Mouse (Mus musculus) heart, embryonic 11.5 days (tissue): ENCODE data around the gene Brd2. TPM values are rescaled to one million over a fixed set of nuclear protein-coding genes. Genes with fewer than 3 reads are reported as not detected.
"Not testable (repeated sequence)": the region's sequence is repeated elsewhere in the genome, so short reads cannot be mapped to it uniquely, and the experiment has no call there.

Experiments
- ATAC-seq: fragments of 200-750 bp; cut with Nextera tagmentation; replicated peaks from 2 replicates; pipeline ENCODE4 v1.8.0; 2017; ENCODE audit warnings: moderate library complexity; ENCODE audit not compliant: insufficient number of reproducible peaks, low FRiP score, low TSS enrichment
- H3K27ac ChIP-seq: fragments of 300-500 bp; sonication (generic); 2 replicates; pipeline ENCODE4 v1.5.1; 2014; ENCODE audit warnings: mild to moderate bottlenecking, low read depth, low read length
- H3K27me3 ChIP-seq: fragments of 300-500 bp; sonication (generic); 2 replicates; pipeline ENCODE4 v1.6.1; 2014; ENCODE audit warnings: mild to moderate bottlenecking, low read length, mixed read lengths; ENCODE audit not compliant: control insufficient read depth, insufficient read depth
- H3K36me3 ChIP-seq: fragments of 300-500 bp; sonication (generic); 2 replicates; pipeline ENCODE4 v1.6.1; 2014; ENCODE audit warnings: mild to moderate bottlenecking, low read length, moderate library complexity, mixed read lengths; ENCODE audit not compliant: control insufficient read depth, insufficient read depth
- H3K4me1 ChIP-seq: fragments of 300-500 bp; sonication (generic); 2 replicates; pipeline ENCODE4 v1.6.1; 2014; ENCODE audit warnings: low read length; ENCODE audit not compliant: control insufficient read depth, insufficient read depth
- H3K4me2 ChIP-seq: fragments of 300-500 bp; sonication (generic); 2 replicates; pipeline ENCODE4 v1.6.1; 2014; ENCODE audit warnings: mild to moderate bottlenecking, moderate library complexity
- H3K4me3 ChIP-seq: fragments of 300-500 bp; sonication (generic); 2 replicates; pipeline ENCODE4 v1.5.1; 2014; ENCODE audit warnings: low read depth, low read length
- H3K9ac ChIP-seq: fragments of 300-500 bp; sonication (generic); 2 replicates; pipeline ENCODE4 v1.6.1; 2014; ENCODE audit warnings: mild to moderate bottlenecking, low read depth, low read length, moderate library complexity
- H3K9me3 ChIP-seq: fragments of 300-500 bp; sonication (generic); replicated peaks from 2 replicates; pipeline ENCODE4 v1.6.1; 2016; ENCODE audit warnings: low read length; ENCODE audit not compliant: control insufficient read depth
- WGBS: fragments of 180-500 bp; shearing (Covaris S2); extraction: QIAGEN DNeasy Blood & Tissue Kit; methylation state at CpG from one replicate; pipeline ENCODE4 v1.1.7; 2014; ENCODE audit not compliant: insufficient replicate concordance; 5-methylcytosine and 5-hydroxymethylcytosine counted together
- polyA plus RNA-seq: library from polyadenylated mRNA; unstranded; fragments of >200 nt; fragmentation: Nextera tagmentation; extraction: Ambion mirVana; gene quantifications from 2 replicates; pipeline ENCODE4 v1.2.1, GENCODE M21; 2014

Gene Brd2
- polyA plus RNA-seq, 1 experiment from 2014 or later, result 105 TPM

GRCm38 (mm10) chr17:34144960-34145371 lies 22.5 kb upstream of the Brd2 start:
- 63% methylated on average over 3 of the region's 3 CpGs for WGBS

GRCm38 (mm10) chr17:34144221-34144620 lies 21.8 kb upstream of the Brd2 start:
- not testable (repeated sequence) for H3K9ac ChIP-seq, ATAC-seq, H3K4me2 ChIP-seq, H3K4me3 ChIP-seq, H3K4me1 ChIP-seq, H3K27ac ChIP-seq, H3K36me3 ChIP-seq, H3K9me3 ChIP-seq
- peaks cover 31% of the 10 kb centered on the region for H3K27me3 ChIP-seq
- WGBS, result 77% methylated on average over 4 of the region's 4 CpGs

More at GRCm38 (mm10) chr17:34144960-34145371, 22.5 kb upstream of the Brd2 start:
- H3K9me3 ChIP-seq, result no peaks in the 10 kb centered on the region
- H3K36me3 ChIP-seq, result no peaks in the 10 kb centered on the region
- H3K4me3 ChIP-seq, result no peak overlapping the region
- no peak overlapping the region for H3K4me2 ChIP-seq
- H3K9ac ChIP-seq, result no peak overlapping the region
- H3K27ac ChIP-seq, result no peak overlapping the region
- peaks cover 3% of the 10 kb centered on the region for H3K4me1 ChIP-seq
- ATAC-seq, result no peak
- H3K27me3 ChIP-seq, result peaks cover 24% of the 10 kb centered on the region

GRCm38 (mm10) chr17:34143461-34143860 lies 21.0 kb upstream of the Brd2 start:
- no peak for ATAC-seq
- 46% methylated on average over 5 of the region's 5 CpGs for WGBS
- peaks cover 38% of the 10 kb centered on the region for H3K27me3 ChIP-seq

GRCm38 (mm10) chr17:34143033-34143432 lies 20.6 kb upstream of the Brd2 start, which contains the start of gene H2-DMb2:
H2-DMb2 (plus strand) TSS chr17:34143307.
- Histone ChIP-seq H3K9me3 (no peaks in the 10 kb centered on the region), H3K9ac (no peak within 1 kb of the TSS), H3K36me3 (no peaks in the 10 kb centered on the region), H3K27ac (no peak within 1 kb of the TSS), H3K27me3 (peaks cover 42% of the 10 kb centered on the region), H3K4me3 (no peak within 1 kb of the TSS), H3K4me1 (peaks cover 3% of the 10 kb centered on the region), H3K4me2 (no peak within 1 kb of the TSS)
- ATAC-seq, result no peak
- WGBS, result 43% methylated on average over 7 of the region's 7 CpGs

More at GRCm38 (mm10) chr17:34143461-34143860, 21.0 kb upstream of the Brd2 start:
- no peak overlapping the region for H3K27ac ChIP-seq
- H3K9ac ChIP-seq, result no peak overlapping the region
- no peak overlapping the region for H3K4me3 ChIP-seq
- no peaks in the 10 kb centered on the region for H3K9me3 ChIP-seq
- peaks cover 3% of the 10 kb centered on the region for H3K4me1 ChIP-seq
- no peaks in the 10 kb centered on the region for H3K36me3 ChIP-seq
- H3K4me2 ChIP-seq, result no peak overlapping the region

GRCm38 (mm10) chr17:34142456-34143010 lies 20.1 kb upstream of the Brd2 start:
- no peak for ATAC-seq
- Histone ChIP-seq H3K27ac (no peak overlapping the region), H3K4me3 (no peak overlapping the region), H3K36me3 (no peaks in the 10 kb centered on the region), H3K9me3 (no peaks in the 10 kb centered on the region), H3K9ac (no peak overlapping the region), H3K4me1 (peaks cover 3% of the 10 kb centered on the region), H3K4me2 (no peak overlapping the region), H3K27me3 (peaks cover 48% of the 10 kb centered on the region)
- 71% methylated on average over 7 of the region's 7 CpGs for WGBS

GRCm38 (mm10) chr17:34141448-34141847 lies 19.0 kb upstream of the Brd2 start:
- no peak for ATAC-seq
- H3K27ac ChIP-seq, result no peak overlapping the region
- peaks cover 58% of the 10 kb centered on the region for H3K27me3 ChIP-seq
- peaks cover 3% of the 10 kb centered on the region for H3K4me1 ChIP-seq
- no peak overlapping the region for H3K4me2 ChIP-seq
- H3K9ac ChIP-seq, result no peak overlapping the region
- 53% methylated on average over 4 of the region's 4 CpGs for WGBS
- no peak overlapping the region for H3K4me3 ChIP-seq
- H3K36me3 ChIP-seq, result no peaks in the 10 kb centered on the region
- H3K9me3 ChIP-seq, result no peaks in the 10 kb centered on the region

GRCm38 (mm10) chr17:34140240-34140639 lies 17.8 kb upstream of the Brd2 start:
- Histone ChIP-seq H3K27me3 (peaks cover 61% of the 10 kb centered on the region), H3K9me3 (no peaks in the 10 kb centered on the region), H3K4me2 (peak overlapping the region; percentile 79), H3K27ac (no peak overlapping the region), H3K9ac (no peak overlapping the region), H3K36me3 (no peaks in the 10 kb centered on the region), H3K4me3 (peak overlapping the region; percentile 37; the same call in 1 of the 2 replicates), H3K4me1 (peaks cover 7% of the 10 kb centered on the region)
- no peak for ATAC-seq
- 2% methylated on average over 5 of the region's 5 CpGs for WGBS

GRCm38 (mm10) chr17:34139416-34139815 lies 17.0 kb upstream of the Brd2 start:
- Histone ChIP-seq H3K4me3 (peak overlapping the region; percentile 37), H3K36me3 (no peaks in the 10 kb centered on the region), H3K27me3 (peaks cover 60% of the 10 kb centered on the region), H3K4me2 (peak overlapping the region; percentile 79), H3K4me1 (peaks cover 7% of the 10 kb centered on the region), H3K27ac (no peak overlapping the region), H3K9me3 (no peaks in the 10 kb centered on the region), H3K9ac (peak overlapping the region; percentile 24; the same call in 1 of the 2 replicates)
- ATAC-seq, result no peak
- WGBS, result 1% methylated on average over 16 of the region's 16 CpGs

- H3K27me3 ChIP-seq, result peaks cover 60% of the 10 kb centered on the region
- H3K36me3 ChIP-seq, result no peaks in the 10 kb centered on the region
- 66% methylated on average over 7 of the region's 7 CpGs for WGBS
- no peak overlapping the region for H3K9ac ChIP-seq
- peaks cover 7% of the 10 kb centered on the region for H3K4me1 ChIP-seq
- H3K27ac ChIP-seq, result no peak overlapping the region
- H3K4me3 ChIP-seq, result no peak overlapping the region
- H3K9me3 ChIP-seq, result no peaks in the 10 kb centered on the region
- ATAC-seq, result no peak
- H3K4me2 ChIP-seq, result 0 out of 2 replicates have a peak overlapping the region, but pooled peaks have one; percentile 79
These were observed 16.2 kb upstream of the Brd2 start for GRCm38 (mm10) chr17:34138655-34139054.
